9 mouse cellular contexts compared by ENCODE assay signal in genomic region chr8:89850209-89850796, GRCm38 (mm10).
DNase-seq lines count a peak whose midpoint lies in the region; ATAC-seq and TF ChIP-seq lines count a peak whose summit lies in the region.
"Had no signal": no experiment of that assay in that cellular context is flagged by ENCODE, and none has a peak within 500 bp of the region (broad histone marks: within the 10 kb centered on the region; RNA-seq: fewer than 3 reads in every experiment).

No protein-coding gene starts in this region.

- TF ChIP-seq POLR2A in brain, embryonic 14.5 days (IDR thresholded peaks at IDR 0.05; ENCODE audit: borderline replicate concordance, extremely low read depth, insufficient read depth, insufficient read length, poor library complexity, severe bottlenecking): no peak

- no peak overlapping the region for H3K9ac ChIP-seq in ES-E14 (ENCODE audit: insufficient read depth, low read depth, low read length, poor library complexity, severe bottlenecking)
- no peak overlapping the region for H3K9ac ChIP-seq in forebrain, embryonic 11.5 days (ENCODE audit: low read length)
- no peak overlapping the region for H3K9ac ChIP-seq in hindbrain, embryonic 12.5 days
- 0 out of 2 replicates have a peak overlapping the region, but pooled peaks have one; percentile 20 for H3K9ac ChIP-seq in midbrain, embryonic 13.5 days (replicated peaks)

- ATAC-seq in forebrain, embryonic 11.5 days (replicated peaks; ENCODE audit: low FRiP score): 0 out of 2 replicates have a peak, but pooled peaks have one; percentile 63
- ATAC-seq in hindbrain, embryonic 12.5 days (ENCODE audit: low FRiP score): peak; percentile 88
- peak; percentile 95 for ATAC-seq in midbrain, embryonic 13.5 days
- ATAC-seq in megakaryocyte-erythroid progenitor cell, adult 5-6 weeks (replicated peaks; ENCODE audit: low FRiP score, low TSS enrichment, poor library complexity, severe bottlenecking): no peak

- no peak overlapping the region for H3K27ac ChIP-seq in ES-E14 (ENCODE audit: insufficient read depth, low read depth, low read length, poor library complexity, severe bottlenecking)
- H3K27ac ChIP-seq in forebrain, embryonic 11.5 days (ENCODE audit: low read depth, low read length): no peak overlapping the region
- H3K27ac ChIP-seq in hindbrain, embryonic 12.5 days: peak overlapping the region; percentile 58; the same call in 1 of the 2 replicates
- H3K27ac ChIP-seq in midbrain, embryonic 13.5 days: peak overlapping the region; percentile 77

- H3K36me3 ChIP-seq in ES-E14 (ENCODE audit: control insufficient read depth, insufficient read depth, low read length, poor library complexity, severe bottlenecking): no peaks in the 10 kb centered on the region
- H3K36me3 ChIP-seq in forebrain, embryonic 11.5 days (ENCODE audit: control insufficient read depth, insufficient read depth, low read length): no peaks in the 10 kb centered on the region
- H3K36me3 ChIP-seq in hindbrain, embryonic 12.5 days: no peaks in the 10 kb centered on the region
- H3K36me3 ChIP-seq in midbrain, embryonic 13.5 days: no peaks in the 10 kb centered on the region

- no peaks in the 10 kb centered on the region for H3K27me3 ChIP-seq in forebrain, embryonic 11.5 days (ENCODE audit: control insufficient read depth, insufficient read depth, low read length)
- H3K27me3 ChIP-seq in hindbrain, embryonic 12.5 days: no peaks in the 10 kb centered on the region
- H3K27me3 ChIP-seq in midbrain, embryonic 13.5 days: no peaks in the 10 kb centered on the region

- DNase-seq in ES-E14 (ENCODE audit: low read depth, low spot score): no peak
- DNase-seq in brain, embryonic 14.5 days (ENCODE audit: low read depth): peak; percentile 95
- DNase-seq in forebrain, embryonic 11.5 days (ENCODE audit: low spot score): peak; percentile 65
- DNase-seq in layer of hippocampus, postnatal 14 days (ENCODE audit: low spot score in 2 of 2): peak; percentile 75 to 92
- no peak for DNase-seq in urinary bladder, adult 2 months (ENCODE audit: low spot score)

- no peaks in the 10 kb centered on the region for H3K9me3 ChIP-seq in ES-E14 (ENCODE audit: control insufficient read depth, insufficient read depth, low read depth, low read length)
- no peaks in the 10 kb centered on the region for H3K9me3 ChIP-seq in forebrain, embryonic 11.5 days (ENCODE audit: control insufficient read depth, low read length)
- no peaks in the 10 kb centered on the region for H3K9me3 ChIP-seq in hindbrain, embryonic 12.5 days (replicated peaks)
- H3K9me3 ChIP-seq in midbrain, embryonic 13.5 days: no peaks in the 10 kb centered on the region

- in situ Hi-C loops in ES-E14 (cut with MboI; ENCODE audit: low sequenced_read_pairs in 2 of 2, unreplicated experiment in 2 of 2): no loop called here

- H3K4me2 ChIP-seq in forebrain, embryonic 11.5 days (ENCODE audit: low read depth, low read length, severe bottlenecking): no peak overlapping the region
- H3K4me2 ChIP-seq in hindbrain, embryonic 12.5 days (replicated peaks): no peak overlapping the region
- no peak overlapping the region for H3K4me2 ChIP-seq in midbrain, embryonic 13.5 days (replicated peaks)

- no peaks in the 10 kb centered on the region for H3K4me1 ChIP-seq in ES-E14 (ENCODE audit: control insufficient read depth in 2 of 2, insufficient read depth in 2 of 2, low read length in 2 of 2, poor library complexity in 1 of 2)
- 0 out of 2 replicates have a peak, but pooled peaks cover 2% of the 10 kb centered on the region for H3K4me1 ChIP-seq in forebrain, embryonic 11.5 days (replicated peaks; ENCODE audit: control insufficient read depth, insufficient read depth, low read length)
- peaks cover 6% of the 10 kb centered on the region; the same call in 1 of the 2 replicates for H3K4me1 ChIP-seq in hindbrain, embryonic 12.5 days
- peaks cover 11% of the 10 kb centered on the region for H3K4me1 ChIP-seq in midbrain, embryonic 13.5 days (replicated peaks)

- H3K4me3 ChIP-seq in ES-E14 (ENCODE audit: insufficient read depth in 1 of 2, low read depth in 1 of 2, low read length in 2 of 2, poor library complexity in 1 of 2, severe bottlenecking in 1 of 2): no peak overlapping the region
- no peak overlapping the region for H3K4me3 ChIP-seq in forebrain, embryonic 11.5 days (ENCODE audit: low read depth, low read length)
- H3K4me3 ChIP-seq in hindbrain, embryonic 12.5 days: no peak overlapping the region
- H3K4me3 ChIP-seq in midbrain, embryonic 13.5 days (replicated peaks): no peak overlapping the region
- H3K4me3 ChIP-seq: erythroblast, embryonic 14.5 days had no signal

- TF ChIP-seq CTCF in brain, embryonic 14.5 days (IDR thresholded peaks at IDR 0.05; ENCODE audit: borderline replicate concordance, extremely low read depth, insufficient read depth, insufficient read length): peak; percentile 73

- WGBS in forebrain, embryonic 11.5 days: 54% methylated on average over 3 of the region's 3 CpGs
- WGBS in hindbrain, embryonic 12.5 days: 33% methylated on average over 3 of the region's 3 CpGs
- 43% methylated on average over 3 of the region's 3 CpGs for WGBS in midbrain, embryonic 13.5 days

TF ChIP-seq in ES-E14, 5 proteins besides CTCF, POLR2A, EP300 and RAD21:
- no peak for TF ChIP-seq MAFK (IDR thresholded peaks at IDR 0.05; ENCODE audit: insufficient read depth, low read depth, low read length)
- TF ChIP-seq ZC3H11A (IDR thresholded peaks at IDR 0.05; ENCODE audit: borderline replicate concordance, low read depth, low read length): peak; percentile 74
TF ChIP-seq in ES-E14: peak in this region for 1.

Comparison
In these comparisons a context has a peak if more than half of its experiments do, and no peak if none do; other contexts are left out.
1. DNase-seq: peak in brain, embryonic 14.5 days (single experiment), forebrain, embryonic 11.5 days (single experiment) and layer of hippocampus, postnatal 14 days (2 of 2); none in ES-E14 (single experiment) and urinary bladder, adult 2 months (single experiment).
2. H3K27ac ChIP-seq: peak in hindbrain, embryonic 12.5 days (single experiment) and midbrain, embryonic 13.5 days (single experiment); none in ES-E14 (single experiment) and forebrain, embryonic 11.5 days (single experiment).